Mouse (Mus musculus) MEL (cell line): ENCODE results near the gene Eed. TPM values are rescaled to one million over a fixed set of nuclear protein-coding genes. Genes with fewer than 3 reads are reported as not detected.

ENCODE experiments used
- DNase-seq: peaks from one replicate; pipeline ENCODE4 v3.0.0; 2011; ENCODE audit warnings: low read depth, low spot score
- H3K27ac ChIP-seq: 2 replicates; pipeline ENCODE4 v1.5.1; 2012; ENCODE audit warnings: low read depth, mild to moderate bottlenecking, control low read depth, low read length, moderate library complexity; ENCODE audit not compliant: control insufficient read depth
- H3K27me3 ChIP-seq, 2 experiments: fragments of 150-350 bp in 1 of 2; sonication (generic) in 1 of 2; 2 replicates each; pipeline ENCODE4 v1.6.1; 2012; ENCODE audit warnings: low read length in 2 of 2, mild to moderate bottlenecking in 2 of 2, improper control_type of control experiment in 1 of 2, moderate library complexity in 1 of 2; ENCODE audit not compliant: insufficient read depth in 2 of 2, control insufficient read depth in 1 of 2
- H3K36me3 ChIP-seq, 2 experiments: 2 replicates each; pipeline ENCODE4 v1.6.1; 2012 to 2014; ENCODE audit warnings: low read length in 2 of 2, improper control_type of control experiment in 1 of 2, inconsistent platforms in 1 of 2, mild to moderate bottlenecking in 1 of 2; ENCODE audit not compliant: insufficient read depth in 2 of 2, control insufficient read depth in 1 of 2
- H3K4me1 ChIP-seq, 2 experiments: fragments of 150-350 bp in 1 of 2; sonication (generic) in 1 of 2; 2 replicates each; pipeline ENCODE4 v1.6.1; 2012; ENCODE audit warnings: low read length in 2 of 2, improper control_type of control experiment in 1 of 2, mild to moderate bottlenecking in 1 of 2; ENCODE audit not compliant: insufficient read depth in 2 of 2, control insufficient read depth in 1 of 2
- H3K4me3 ChIP-seq, 2 experiments: fragments of 150-350 bp in 1 of 2; sonication (generic) in 1 of 2; 2 replicates each; pipeline ENCODE4 v1.5.1; 2012; ENCODE audit warnings: low read depth in 2 of 2, low read length in 2 of 2, mild to moderate bottlenecking in 2 of 2, moderate library complexity in 2 of 2, control low read depth in 1 of 2, improper control_type of control experiment in 1 of 2; ENCODE audit not compliant: control insufficient read depth in 1 of 2, insufficient read depth in 1 of 2
- H3K79me2 ChIP-seq: 2 replicates; pipeline ENCODE4 v1.6.1; 2012; ENCODE audit warnings: mild to moderate bottlenecking, low read length, moderate library complexity; ENCODE audit not compliant: control insufficient read depth, poor library complexity, insufficient read depth
- H3K9ac ChIP-seq: 2 replicates; pipeline ENCODE4 v1.6.1; 2012; ENCODE audit warnings: low read depth, mild to moderate bottlenecking, control low read depth, low read length, moderate library complexity; ENCODE audit not compliant: control insufficient read depth, poor library complexity, severe bottlenecking
- H3K9me3 ChIP-seq: fragments of 150-350 bp; sonication (generic); replicated peaks from 2 replicates; pipeline ENCODE4 v1.6.1; 2012; ENCODE audit warnings: mild to moderate bottlenecking, low read length, improper control_type of control experiment, moderate library complexity; ENCODE audit not compliant: insufficient read depth
- CHD1 ChIP-seq: IDR thresholded peaks from 2 replicates; pipeline ENCODE4 v1.6.1; 2012; ENCODE audit warnings: low read depth, mild to moderate bottlenecking, inconsistent platforms, low read length, improper control_type of control experiment
- CTCF ChIP-seq, 3 experiments: IDR thresholded peaks in 2 of 3; conservative IDR thresholded peaks in 1 of 3; 2 replicates each; pipeline ENCODE4 v1.5.1; 2011 to 2012; ENCODE audit warnings: low read length in 3 of 3, low read depth in 2 of 3, mild to moderate bottlenecking in 2 of 3, improper control_type of control experiment in 1 of 3, inconsistent platforms in 1 of 3, mixed read lengths in 1 of 3, moderate library complexity in 1 of 3; ENCODE audit not compliant: control insufficient read depth in 1 of 3, insufficient read depth in 1 of 3, poor library complexity in 1 of 3, severe bottlenecking in 1 of 3
- E2F4 ChIP-seq: IDR thresholded peaks from 2 replicates; pipeline ENCODE4 v1.6.1; 2011; ENCODE audit warnings: low read depth, low read length, improper control_type of control experiment, borderline replicate concordance
- ELF1 ChIP-seq: IDR thresholded peaks from 2 replicates; pipeline ENCODE4 v1.6.1; 2014; ENCODE audit warnings: low read depth, mild to moderate bottlenecking, inconsistent platforms, low read length, improper control_type of control experiment, moderate library complexity
- EP300 ChIP-seq, 2 experiments: IDR thresholded peaks; 2 replicates each; pipeline ENCODE4 v1.6.1; 2011; ENCODE audit warnings: improper control_type of control experiment in 2 of 2, low read length in 2 of 2, low read depth in 1 of 2, mild to moderate bottlenecking in 1 of 2
- ETS1 ChIP-seq: IDR thresholded peaks from 2 replicates; pipeline ENCODE4 v1.6.1; 2012; ENCODE audit warnings: low read depth, mild to moderate bottlenecking, inconsistent platforms, low read length, improper control_type of control experiment, moderate library complexity
- GATA1 ChIP-seq: IDR thresholded peaks from 2 replicates; pipeline ENCODE4 v1.6.1; 2011; ENCODE audit warnings: low read depth, low read length, improper control_type of control experiment
- HCFC1 ChIP-seq: IDR thresholded peaks from 2 replicates; pipeline ENCODE4 v1.6.1; 2012; ENCODE audit warnings: low read depth, mild to moderate bottlenecking, inconsistent platforms, low read length, improper control_type of control experiment, moderate library complexity
- MAFK ChIP-seq: IDR thresholded peaks from 2 replicates; pipeline ENCODE4 v1.6.1; 2011; ENCODE audit warnings: low read depth, mild to moderate bottlenecking, low read length, improper control_type of control experiment, borderline replicate concordance
- MAZ ChIP-seq: IDR thresholded peaks from 2 replicates; pipeline ENCODE4 v1.6.1; 2012; ENCODE audit warnings: low read depth, mild to moderate bottlenecking, inconsistent platforms, low read length, improper control_type of control experiment
- MEF2A ChIP-seq: IDR thresholded peaks from 2 replicates; pipeline ENCODE4 v1.6.1; 2014; ENCODE audit warnings: low read depth, mild to moderate bottlenecking, inconsistent platforms, low read length, improper control_type of control experiment; ENCODE audit not compliant: poor library complexity, insufficient replicate concordance, severe bottlenecking; ENCODE audit errors: extremely low read depth
- MXI1 ChIP-seq: IDR thresholded peaks from 2 replicates; pipeline ENCODE4 v1.6.1; 2011; ENCODE audit warnings: mild to moderate bottlenecking, low read depth, low read length, improper control_type of control experiment
- NRF1 ChIP-seq: IDR thresholded peaks from 2 replicates; pipeline ENCODE4 v1.6.1; 2014; ENCODE audit warnings: low read depth, mild to moderate bottlenecking, inconsistent platforms, low read length, improper control_type of control experiment, moderate library complexity; ENCODE audit not compliant: poor library complexity, insufficient read depth, severe bottlenecking
- RAD21 ChIP-seq: IDR thresholded peaks from 2 replicates; pipeline ENCODE4 v1.6.1; 2011; ENCODE audit warnings: mild to moderate bottlenecking, low read depth, low read length, improper control_type of control experiment
- SMC3 ChIP-seq: IDR thresholded peaks from 2 replicates; pipeline ENCODE4 v1.6.1; 2011; ENCODE audit warnings: low read depth, low read length, improper control_type of control experiment
- TAL1 ChIP-seq: IDR thresholded peaks from 2 replicates; pipeline ENCODE4 v1.6.1; 2012; ENCODE audit warnings: mild to moderate bottlenecking, inconsistent platforms, low read length, moderate library complexity, mixed read lengths
- TCF12 ChIP-seq: IDR thresholded peaks from 2 replicates; pipeline ENCODE4 v1.6.1; 2014; ENCODE audit warnings: low read depth, mild to moderate bottlenecking, inconsistent platforms, low read length, improper control_type of control experiment, moderate library complexity
- USF1 ChIP-seq: IDR thresholded peaks from 2 replicates; pipeline ENCODE4 v1.6.1; 2014; ENCODE audit warnings: low read depth, mild to moderate bottlenecking, inconsistent platforms, low read length, improper control_type of control experiment, moderate library complexity
- USF2 ChIP-seq, 2 experiments: IDR thresholded peaks; 2 replicates each; pipeline ENCODE4 v1.6.1; 2011 to 2012; ENCODE audit warnings: improper control_type of control experiment in 2 of 2, low read length in 2 of 2, borderline replicate concordance in 1 of 2, inconsistent platforms in 1 of 2, low read depth in 1 of 2, mild to moderate bottlenecking in 1 of 2; ENCODE audit not compliant: insufficient read depth in 1 of 2
- ZKSCAN1 ChIP-seq: IDR thresholded peaks from 2 replicates; pipeline ENCODE4 v1.6.1; 2012; ENCODE audit warnings: low read depth, mild to moderate bottlenecking, inconsistent platforms, low read length, improper control_type of control experiment, moderate library complexity
- ZMIZ1 ChIP-seq: IDR thresholded peaks from 2 replicates; pipeline ENCODE4 v1.6.1; 2012; ENCODE audit warnings: low read depth, mild to moderate bottlenecking, inconsistent platforms, low read length, improper control_type of control experiment, moderate library complexity
- ZNF384 ChIP-seq: IDR thresholded peaks from 2 replicates; pipeline ENCODE4 v1.6.1; 2012; ENCODE audit warnings: low read depth, mild to moderate bottlenecking, inconsistent platforms, low read length, improper control_type of control experiment
- polyA plus RNA-seq, 2 experiments: library from polyadenylated mRNA; stranded (reverse) in 1 of 2; unstranded in 1 of 2; fragments of >175 nt in 1 of 2; fragments of >200 nt in 1 of 2; gene quantifications; 2 replicates each; pipeline versions ENCODE4 v1.2.1 to v1.2.4; 2012; ENCODE audit warnings: low replicate concordance in 2 of 2, low read depth in 1 of 2; ENCODE audit not compliant: insufficient read length in 2 of 2, insufficient read depth in 1 of 2, missing spikeins in 1 of 2
- total RNA-seq: library from RNA; depleted of rRNA; stranded (reverse); fragments of 300-350 nt; gene quantifications from 2 replicates; pipeline ENCODE4 v1.2.3, GENCODE M21; 2012

Eed gene
- total and polyA plus RNA-seq, 3 experiments = 94.3 to 668 (median 166) TPM

GRCm38 (mm10) chr7:89983441-89983840 is 2.7 kb upstream of the Eed start:
- peaks cover under 1 to 12% of the 10 kb centered on the region in 2 experiments; a peak in 3 of 4 replicates for H3K36me3 ChIP-seq
- no peaks in the 10 kb centered on the region for H3K27me3 ChIP-seq
- peaks cover 5 to 7% of the 10 kb centered on the region in 2 experiments; a peak in 3 of 4 replicates for H3K4me1 ChIP-seq
- no peaks in the 10 kb centered on the region for H3K9me3 ChIP-seq
- H3K4me3 ChIP-seq = no peak overlapping the region
- no peak for DNase-seq
- TF ChIP-seq ZMIZ1 = no peak
- TF ChIP-seq TCF12 = no peak
- no peak for TF ChIP-seq USF2 (IDR thresholded peaks at IDR 0.05; ENCODE audit: borderline replicate concordance in 1 of 2, insufficient read depth in 1 of 2, low read depth in 1 of 2, low read length in 2 of 2)
- TF ChIP-seq TAL1 = no peak
- TF ChIP-seq MAFK = no peak
- no peak for TF ChIP-seq USF1
- TF ChIP-seq EP300 (IDR thresholded peaks at IDR 0.05; ENCODE audit: low read depth in 1 of 2, low read length in 2 of 2) = no peak
- TF ChIP-seq MXI1 = no peak
- TF ChIP-seq MAZ = no peak
- no peak for TF ChIP-seq NRF1
- no peak for TF ChIP-seq MEF2A
- no peak for TF ChIP-seq ETS1
- no peak for TF ChIP-seq E2F4
- no peak for TF ChIP-seq CHD1
- H3K9ac ChIP-seq = no peak overlapping the region
- H3K27ac ChIP-seq = no peak overlapping the region
- H3K79me2 ChIP-seq = peaks cover 15% of the 10 kb centered on the region

DNA sequence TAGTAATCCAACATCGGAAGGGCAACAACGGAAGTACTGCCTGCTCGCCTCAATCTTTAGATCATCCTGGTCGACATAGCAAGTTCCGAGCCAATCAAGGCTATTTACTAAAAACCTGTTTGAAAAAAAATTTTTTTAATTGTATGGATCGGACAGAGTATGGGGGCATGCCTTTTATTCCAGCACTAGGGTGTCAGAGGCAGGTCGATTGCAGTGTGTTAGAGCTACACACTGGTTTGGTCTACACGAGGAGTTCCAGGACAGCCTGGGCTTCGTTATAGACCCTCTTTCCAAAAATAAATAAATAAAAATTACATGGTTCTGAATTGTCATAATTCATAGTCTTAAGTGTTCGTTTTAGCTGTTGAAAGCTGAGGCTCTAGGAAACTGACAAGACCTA is 774 bp upstream of the Eed start:
- Histone ChIP-seq H3K9ac (peak overlapping the region; percentile 76), H3K79me2 (peaks cover 25% of the 10 kb centered on the region), H3K36me3 (peaks cover 4 to 21% of the 10 kb centered on the region in 2 experiments; a peak in 3 of 4 replicates), H3K27me3 (no peaks in the 10 kb centered on the region), H3K27ac (peak overlapping the region; percentile 97), H3K4me1 (peaks cover 5 to 8% of the 10 kb centered on the region in 2 experiments; a peak in 3 of 4 replicates), H3K4me3 (peak overlapping the region; percentile 65 to 86), H3K9me3 (no peaks in the 10 kb centered on the region)
- TF ChIP-seq HCFC1 (no peak), E2F4 (no peak), GATA1 (no peak), MAZ (no peak), EP300 (IDR thresholded peaks at IDR 0.05; ENCODE audit: low read depth in 1 of 2, low read length in 2 of 2) (no peak), ELF1 (peak; percentile 47), RAD21 (no peak), ZMIZ1 (no peak), MXI1 (peak; percentile 44; the same call in 1 of the 2 replicates), SMC3 (no peak), CTCF (IDR thresholded peaks at IDR 0.05 in 2 of 3, conservative IDR thresholded peaks at IDR 0.05 in 1 of 3; ENCODE audit: control insufficient read depth in 1 of 3, insufficient read depth in 1 of 3, low read depth in 2 of 3, low read length in 3 of 3, poor library complexity in 1 of 3, severe bottlenecking in 1 of 3) (no peak), ETS1 (no peak), ZNF384 (no peak; the same call in 1 of the 2 replicates), ZKSCAN1 (no peak)
- no peak for DNase-seq
